Mouse (Mus musculus) hindbrain, embryonic 11.5 days (tissue): ENCODE results near the gene BC052040. TPM values are rescaled to one million over a fixed set of nuclear protein-coding genes. Genes with fewer than 3 reads are reported as not detected.

Experiments used
- ATAC-seq: fragments of 200-750 bp; cut with Nextera tagmentation; 2 replicates; pipeline ENCODE4 v1.8.0; 2017; ENCODE audit warnings: mild to moderate bottlenecking, moderate TSS enrichment, moderate library complexity; ENCODE audit not compliant: low FRiP score
- DNase-seq: peaks from one replicate; pipeline ENCODE4 v3.0.0-alpha.2; 2015; ENCODE audit warnings: low spot score
- H3K27ac ChIP-seq: fragments of 300-500 bp; sonication (generic); 2 replicates; pipeline ENCODE4 v1.5.1; 2014; ENCODE audit warnings: mild to moderate bottlenecking, low read depth, low read length
- H3K27me3 ChIP-seq: fragments of 300-500 bp; sonication (generic); 2 replicates; pipeline ENCODE4 v1.6.1; 2014; ENCODE audit warnings: mild to moderate bottlenecking, low read length, moderate library complexity, mixed read lengths; ENCODE audit not compliant: control insufficient read depth, insufficient read depth
- H3K36me3 ChIP-seq: fragments of 300-500 bp; sonication (generic); 2 replicates; pipeline ENCODE4 v1.6.1; 2014; ENCODE audit warnings: mild to moderate bottlenecking, low read length, moderate library complexity, mixed read lengths; ENCODE audit not compliant: control insufficient read depth, insufficient read depth
- H3K4me1 ChIP-seq: fragments of 300-500 bp; sonication (generic); replicated peaks from 2 replicates; pipeline ENCODE4 v1.6.1; 2014; ENCODE audit warnings: low read length, mixed read lengths; ENCODE audit not compliant: control insufficient read depth, insufficient read depth
- H3K4me2 ChIP-seq: fragments of 300-500 bp; sonication (generic); replicated peaks from 2 replicates; pipeline ENCODE4 v1.6.1; 2014; ENCODE audit warnings: mild to moderate bottlenecking, low read depth, low read length
- H3K4me3 ChIP-seq: fragments of 300-500 bp; sonication (generic); 2 replicates; pipeline ENCODE4 v1.5.1; 2014; ENCODE audit warnings: low read depth, low read length
- H3K9ac ChIP-seq: fragments of 300-500 bp; sonication (generic); 2 replicates; pipeline ENCODE4 v1.6.1; 2014; ENCODE audit warnings: low read depth, low read length
- H3K9me3 ChIP-seq: fragments of 300-500 bp; sonication (generic); 2 replicates; pipeline ENCODE4 v1.6.1; 2016; ENCODE audit warnings: low read length; ENCODE audit not compliant: control insufficient read depth
- WGBS: fragments of 180-500 bp; shearing (Covaris S2); extraction: QIAGEN DNeasy Blood & Tissue Kit; methylation state at CpG from one replicate; pipeline ENCODE4 v1.1.7; 2014; 5-methylcytosine and 5-hydroxymethylcytosine counted together
- polyA plus RNA-seq: library from polyadenylated mRNA; unstranded; fragments of >200 nt; fragmentation: Nextera tagmentation; extraction: Ambion mirVana; gene quantifications from 2 replicates; pipeline ENCODE4 v1.2.1, GENCODE M21; 2014

Gene BC052040
- polyA plus RNA-seq, 1 experiment from 2014 or later, result 21.7 TPM

GRCm38 (mm10) chr2:115592651-115593119, 11.2 kb downstream of the BC052040 start:
- Histone ChIP-seq H3K4me2 (no peak overlapping the region), H3K9ac (no peak overlapping the region), H3K9me3 (no peaks in the 10 kb centered on the region), H3K27me3 (no peaks in the 10 kb centered on the region), H3K27ac (no peak overlapping the region), H3K36me3 (no peaks in the 10 kb centered on the region), H3K4me3 (no peak overlapping the region), H3K4me1 (no peaks in the 10 kb centered on the region; the same call in 1 of the 2 replicates)
- DNase-seq (no peak), ATAC-seq (no peak)
- 82% methylated on average over 2 of the region's 2 CpGs for WGBS

- DNase-seq (peak; percentile 31), ATAC-seq (peak; percentile 72)
- WGBS, result 48% methylated on average over 10 of the region's 10 CpGs
- Histone ChIP-seq H3K4me1 (peaks cover 2% of the 10 kb centered on the region; the same call in 1 of the 2 replicates), H3K4me2 (no peak overlapping the region), H3K27ac (peak overlapping the region; percentile 36; the same call in 1 of the 2 replicates), H3K4me3 (no peak overlapping the region), H3K36me3 (no peaks in the 10 kb centered on the region), H3K9me3 (no peaks in the 10 kb centered on the region), H3K9ac (no peak overlapping the region), H3K27me3 (no peaks in the 10 kb centered on the region)
Measured at GRCm38 (mm10) chr2:115597017-115597416, 15.5 kb downstream of the BC052040 start.

GRCm38 (mm10) chr2:115598266-115598665, 16.8 kb downstream of the BC052040 start:
- Histone ChIP-seq H3K36me3 (no peaks in the 10 kb centered on the region), H3K4me3 (no peak overlapping the region), H3K4me1 (peaks cover 2% of the 10 kb centered on the region; the same call in 1 of the 2 replicates), H3K27ac (no peak overlapping the region), H3K27me3 (no peaks in the 10 kb centered on the region), H3K9me3 (no peaks in the 10 kb centered on the region), H3K9ac (no peak overlapping the region), H3K4me2 (no peak overlapping the region)
- WGBS, result 80% methylated on average over 5 of the region's 5 CpGs
- no peak for ATAC-seq
- DNase-seq, result no peak

DNA sequence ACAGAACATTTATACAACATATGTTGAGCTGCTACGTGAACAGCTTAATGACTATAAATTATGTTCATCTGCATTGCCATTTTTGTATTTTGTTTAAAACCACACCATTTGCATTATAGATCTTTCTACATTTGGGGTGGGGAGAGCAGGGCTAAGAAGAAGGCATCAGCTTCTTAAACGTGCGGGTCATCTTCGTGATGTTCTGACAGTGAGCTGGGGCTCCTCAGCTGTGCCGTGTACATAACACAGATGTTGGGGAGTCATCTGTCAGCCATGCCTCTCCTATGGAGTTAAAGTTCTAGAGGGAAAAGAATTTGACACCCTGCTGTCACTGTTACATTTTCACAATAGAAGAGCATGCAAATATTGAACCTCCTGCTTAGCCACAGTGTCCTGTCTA, 19.2 kb downstream of the BC052040 start:
- ATAC-seq, result peak; percentile 66

DNA sequence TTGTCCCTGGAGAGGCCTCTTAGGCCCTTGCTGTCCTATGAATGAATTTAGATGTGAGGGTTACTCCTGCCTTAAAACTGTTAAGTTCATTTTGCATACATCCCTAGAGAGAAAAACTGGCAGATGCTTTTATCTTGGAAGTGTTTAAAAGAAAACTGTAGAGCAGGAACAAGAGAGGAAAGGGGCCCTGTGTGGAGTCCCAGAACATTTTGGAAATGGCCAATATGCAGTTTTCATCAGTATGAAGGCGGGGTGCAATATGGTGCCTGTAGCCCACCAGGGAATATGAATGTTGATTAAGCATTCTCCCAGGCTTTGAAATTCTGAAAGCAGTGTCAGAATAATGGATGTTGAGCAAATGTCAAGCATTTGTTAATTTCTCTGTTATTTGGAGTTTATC, 19.8 kb downstream of the BC052040 start:
- Histone ChIP-seq H3K27ac (0 out of 2 replicates have a peak overlapping the region, but pooled peaks have one; percentile 54), H3K9ac (no peak overlapping the region), H3K27me3 (no peaks in the 10 kb centered on the region), H3K4me1 (peaks cover 2% of the 10 kb centered on the region; the same call in 1 of the 2 replicates), H3K4me3 (no peak overlapping the region), H3K4me2 (no peak overlapping the region), H3K9me3 (no peaks in the 10 kb centered on the region), H3K36me3 (no peaks in the 10 kb centered on the region)
- WGBS, result 57% methylated on average over 1 of the region's 1 CpGs
- peak; percentile 46 for DNase-seq
- peak; percentile 69; the same call in 1 of the 2 replicates for ATAC-seq

More for the DNA sequence above, 19.2 kb downstream of the BC052040 start:
- Histone ChIP-seq H3K9ac (no peak overlapping the region), H3K36me3 (no peaks in the 10 kb centered on the region), H3K27me3 (no peaks in the 10 kb centered on the region), H3K4me3 (no peak overlapping the region), H3K27ac (0 out of 2 replicates have a peak overlapping the region, but pooled peaks have one; percentile 54), H3K9me3 (no peaks in the 10 kb centered on the region), H3K4me2 (no peak overlapping the region), H3K4me1 (peaks cover 2% of the 10 kb centered on the region; the same call in 1 of the 2 replicates)
- no peak for DNase-seq
- 43% methylated on average over 5 of the region's 5 CpGs for WGBS

- no peak for ATAC-seq
- no peak overlapping the region for H3K9ac ChIP-seq
- no peaks in the 10 kb centered on the region for H3K9me3 ChIP-seq
- H3K27ac ChIP-seq, result peak overlapping the region; percentile 24
- no peak overlapping the region for H3K4me2 ChIP-seq
- 50% methylated on average over 2 of the region's 2 CpGs for WGBS
- H3K4me3 ChIP-seq, result no peak overlapping the region
- no peaks in the 10 kb centered on the region for H3K36me3 ChIP-seq
- peaks cover 2% of the 10 kb centered on the region; the same call in 1 of the 2 replicates for H3K4me1 ChIP-seq
- DNase-seq, result no peak
- no peaks in the 10 kb centered on the region for H3K27me3 ChIP-seq
Measured at GRCm38 (mm10) chr2:115602116-115602515, 20.6 kb downstream of the BC052040 start.

DNA sequence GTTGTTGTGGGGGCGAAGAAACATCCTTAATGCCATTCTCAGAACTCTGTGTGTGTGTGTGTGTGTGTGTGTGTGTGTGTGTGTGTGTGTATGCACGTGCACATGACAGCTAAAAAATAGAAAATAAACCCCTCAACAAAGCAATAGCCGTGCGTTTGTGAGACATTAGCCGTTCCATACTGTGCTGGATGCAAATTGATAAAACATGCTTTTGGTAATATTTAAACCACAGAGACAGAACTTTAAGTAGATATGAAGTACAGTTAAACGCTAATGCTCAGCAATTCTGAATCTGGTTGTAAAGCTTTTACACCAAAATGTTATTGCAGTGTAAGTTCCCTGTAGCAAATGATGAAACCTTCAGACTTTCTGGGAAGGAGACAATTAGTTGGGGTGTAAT, 22.6 kb downstream of the BC052040 start:
- H3K4me2 ChIP-seq, result no peak overlapping the region
- H3K9me3 ChIP-seq, result no peaks in the 10 kb centered on the region
- H3K36me3 ChIP-seq, result no peaks in the 10 kb centered on the region
- H3K4me3 ChIP-seq, result no peak overlapping the region
- no peak for ATAC-seq
- WGBS, result 85% methylated on average over 6 of the region's 6 CpGs
- H3K27ac ChIP-seq, result no peak overlapping the region
- no peaks in the 10 kb centered on the region; the same call in 1 of the 2 replicates for H3K4me1 ChIP-seq
- no peak overlapping the region for H3K9ac ChIP-seq
- no peaks in the 10 kb centered on the region for H3K27me3 ChIP-seq
- DNase-seq, result no peak

DNA sequence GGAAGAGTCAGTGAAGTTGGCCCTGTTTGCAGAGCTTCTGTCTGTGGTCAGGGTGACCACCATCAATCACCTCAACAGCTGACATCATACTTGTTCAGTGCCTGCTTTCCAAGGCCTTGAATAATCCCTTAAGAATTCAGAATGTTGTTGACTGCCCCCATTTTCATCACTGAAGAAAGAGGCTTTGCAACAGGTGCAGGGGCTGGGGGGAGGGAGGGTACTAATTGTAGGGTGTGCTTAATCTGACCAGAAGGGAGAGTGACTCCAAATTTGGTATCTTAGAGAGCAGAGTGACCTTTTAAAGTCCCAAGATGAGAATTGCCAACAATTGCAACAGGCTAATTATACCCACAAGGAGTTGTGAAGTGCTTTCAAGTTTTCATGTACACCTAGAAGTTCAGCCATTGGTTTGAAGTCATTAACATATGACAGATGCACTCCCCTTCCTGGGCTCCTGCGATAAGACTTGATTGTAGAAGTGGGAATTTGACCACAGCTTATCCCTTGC, 24.4 kb downstream of the BC052040 start:
- Histone ChIP-seq H3K4me2 (no peak overlapping the region), H3K27me3 (no peaks in the 10 kb centered on the region), H3K36me3 (no peaks in the 10 kb centered on the region), H3K9me3 (no peaks in the 10 kb centered on the region), H3K4me3 (no peak overlapping the region), H3K27ac (no peak overlapping the region), H3K9ac (no peak overlapping the region), H3K4me1 (no peaks in the 10 kb centered on the region; the same call in 1 of the 2 replicates)
- DNase-seq (no peak), ATAC-seq (no peak)
- WGBS, result 36% methylated on average over 1 of the region's 1 CpGs

- WGBS, result 98% methylated on average over 3 of the region's 3 CpGs
- no peak overlapping the region for H3K4me3 ChIP-seq
- no peaks in the 10 kb centered on the region for H3K9me3 ChIP-seq
- no peak overlapping the region for H3K27ac ChIP-seq
- H3K9ac ChIP-seq, result no peak overlapping the region
- DNase-seq, result no peak
- H3K36me3 ChIP-seq, result no peaks in the 10 kb centered on the region
- H3K4me2 ChIP-seq, result no peak overlapping the region
- ATAC-seq, result no peak
- no peaks in the 10 kb centered on the region for H3K27me3 ChIP-seq
- no peaks in the 10 kb centered on the region for H3K4me1 ChIP-seq
Measured at GRCm38 (mm10) chr2:115609020-115609419, 27.5 kb downstream of the BC052040 start.
